Mouse (Mus musculus): Measurements from ENCODE around the gene Gmds.

Gmds gene

GRCm38 (mm10) chr13:32161567-32161966 lies 177.0 kb downstream of the Gmds start:
- no peak for DNase-seq (ENCODE audit: low spot score)

GRCm38 (mm10) chr13:32158240-32158639 lies 180.3 kb downstream of the Gmds start:
- no peak for DNase-seq (ENCODE audit: low spot score)

- no peak for DNase-seq (ENCODE audit: low spot score)
Observed at GRCm38 (mm10) chr13:32145916-32146315, 192.6 kb downstream of the Gmds start.

- no peak for DNase-seq (ENCODE audit: low spot score)
Observed at GRCm38 (mm10) chr13:32145179-32145578, 193.4 kb downstream of the Gmds start.

- no peak for DNase-seq (ENCODE audit: low spot score)
Observed at GRCm38 (mm10) chr13:32143651-32144050, 194.9 kb downstream of the Gmds start.

- no peak for DNase-seq (ENCODE audit: low spot score)
Observed at GRCm38 (mm10) chr13:32134663-32135273, 203.8 kb downstream of the Gmds start.

GRCm38 (mm10) chr13:32129970-32130369 lies 208.6 kb downstream of the Gmds start:
- no peak for DNase-seq (ENCODE audit: low spot score)

GRCm38 (mm10) chr13:32118386-32118785 lies 220.2 kb downstream of the Gmds start:
- no peak for DNase-seq (ENCODE audit: low spot score)

GRCm38 (mm10) chr13:32115468-32115867 lies 223.1 kb downstream of the Gmds start:
- DNase-seq (ENCODE audit: low spot score), result no peak

GRCm38 (mm10) chr13:32113875-32114274 lies 224.7 kb downstream of the Gmds start:
- DNase-seq (ENCODE audit: low spot score), result no peak

- DNase-seq (ENCODE audit: low spot score), result no peak
Observed at GRCm38 (mm10) chr13:32088303-32088977, 250.1 kb downstream of the Gmds start.

- DNase-seq (ENCODE audit: low spot score), result no peak
Observed at GRCm38 (mm10) chr13:32080520-32081249, 257.9 kb downstream of the Gmds start.

- no peak for DNase-seq (ENCODE audit: low spot score)
Observed at GRCm38 (mm10) chr13:32073630-32074029, 264.9 kb downstream of the Gmds start.

- DNase-seq (ENCODE audit: low spot score), result peak; percentile 12
Observed at GRCm38 (mm10) chr13:32055321-32055720, 283.2 kb downstream of the Gmds start.

- DNase-seq (ENCODE audit: low spot score), result no peak
Observed at GRCm38 (mm10) chr13:32053587-32053986, 285.0 kb downstream of the Gmds start.

GRCm38 (mm10) chr13:32047980-32048959 lies 290.3 kb downstream of the Gmds start:
- DNase-seq (ENCODE audit: low spot score), result no peak

GRCm38 (mm10) chr13:32046961-32047360 lies 291.6 kb downstream of the Gmds start:
- no peak for DNase-seq (ENCODE audit: low spot score)

GRCm38 (mm10) chr13:32042748-32043147 lies 295.8 kb downstream of the Gmds start:
- no peak for DNase-seq (ENCODE audit: low spot score)

GRCm38 (mm10) chr13:32040822-32041221 lies 297.7 kb downstream of the Gmds start:
- DNase-seq (ENCODE audit: low spot score), result no peak

- no peak for DNase-seq (ENCODE audit: low spot score)
Observed at GRCm38 (mm10) chr13:32036902-32037301, 301.6 kb downstream of the Gmds start.

GRCm38 (mm10) chr13:32034799-32035448 lies 303.6 kb downstream of the Gmds start:
- DNase-seq (ENCODE audit: low spot score), result no peak

Data from layer of hippocampus, adult 9-10 months (tissue).